Mouse (Mus musculus) mouse embryonic stem cell (cell line): Measurements from ENCODE around the gene Macrod2.

ENCODE experiments used
- in situ Hi-C, 2 experiments: fragments of 300-500 bp; cut with MboI; formaldehyde crosslinking; loops; 1 replicate in 1 of 2; 3 replicates in 1 of 2; pipeline ENCODE4 v1.14.3; 2019 to 2020; ENCODE audit warnings: low sequenced_read_pairs in 2 of 2, low pct_unique_long_range_greater_than_20kb in 1 of 2, mixed read lengths in 1 of 2; ENCODE audit not compliant: unreplicated experiment in 1 of 2

The Macrod2 gene

GRCm38 (mm10) chr2:141288494-141288893 is 893.4 kb downstream of the Macrod2 start:
- in situ Hi-C loops = no loop called here

DNA sequence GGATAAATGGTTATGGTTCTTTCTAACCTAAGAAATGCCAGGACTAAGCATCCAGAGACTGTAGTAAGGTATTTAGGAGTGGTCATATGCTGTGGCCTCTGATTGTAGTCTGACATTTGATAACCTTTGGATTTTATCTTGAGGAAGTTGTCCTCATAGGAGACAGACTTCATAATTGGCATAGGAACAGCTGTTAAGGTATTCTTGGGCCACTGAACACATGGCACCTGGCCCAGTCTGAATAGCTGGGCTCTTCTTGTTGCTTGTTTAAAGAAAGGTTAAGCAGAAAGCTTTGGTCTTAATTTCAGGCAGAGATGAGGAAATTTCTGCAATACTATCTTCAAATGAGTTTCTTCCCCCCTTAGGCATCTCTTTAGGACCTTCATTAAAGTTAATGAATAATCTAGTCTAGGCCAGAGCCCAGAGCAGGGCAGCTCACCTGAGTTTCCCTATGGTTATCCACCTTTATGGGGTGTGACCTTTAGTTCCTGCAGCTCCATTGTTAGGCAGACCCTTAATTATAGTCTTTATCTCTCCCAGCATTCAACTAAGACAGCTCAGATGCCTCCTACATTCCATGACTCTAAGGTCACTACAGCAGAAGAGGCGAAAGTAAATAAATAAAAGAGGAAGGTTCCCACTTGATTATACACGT is 894.1 kb downstream of the Macrod2 start:
- in situ Hi-C loops = no loop called here

DNA sequence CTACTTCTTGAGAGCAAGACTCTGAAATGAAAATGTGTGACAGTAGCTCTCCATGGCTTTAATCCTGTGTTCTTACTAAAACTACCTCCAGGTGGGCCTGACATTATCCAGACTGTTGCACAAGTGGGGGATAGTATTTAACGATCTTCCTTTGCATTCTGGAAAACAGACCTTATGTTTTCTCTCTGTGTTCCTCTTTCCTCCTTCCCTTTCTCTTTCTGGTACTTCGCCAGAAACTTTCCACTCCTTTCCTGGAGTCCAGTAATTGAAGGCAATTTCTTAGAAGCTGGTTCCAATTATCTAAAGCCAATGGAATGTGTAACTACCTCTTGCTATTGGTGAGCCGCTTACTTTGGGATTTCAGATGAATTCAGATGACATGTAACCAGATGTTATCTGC is 897.7 kb downstream of the Macrod2 start:
- in situ Hi-C loops = no loop called here

DNA sequence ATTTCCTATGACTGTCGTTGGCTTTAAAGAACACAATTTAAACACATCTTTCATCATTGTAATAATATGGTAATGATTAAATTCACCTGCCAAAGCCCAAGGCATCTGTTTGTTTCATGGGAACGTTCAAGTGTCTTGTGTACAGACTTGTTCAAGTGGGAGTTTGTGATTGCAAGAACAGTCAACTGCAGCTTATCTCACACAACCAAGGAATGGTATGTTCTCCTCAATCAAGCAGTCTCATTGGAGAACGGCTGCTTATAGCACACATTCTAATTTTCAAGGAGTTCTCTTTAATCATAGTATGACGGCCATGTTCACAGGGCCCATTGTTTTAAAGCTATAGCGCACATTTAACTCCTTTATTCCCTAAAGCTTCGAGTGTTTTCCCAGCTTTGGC is 904.1 kb downstream of the Macrod2 start:
- in situ Hi-C loops = no loop called here

DNA sequence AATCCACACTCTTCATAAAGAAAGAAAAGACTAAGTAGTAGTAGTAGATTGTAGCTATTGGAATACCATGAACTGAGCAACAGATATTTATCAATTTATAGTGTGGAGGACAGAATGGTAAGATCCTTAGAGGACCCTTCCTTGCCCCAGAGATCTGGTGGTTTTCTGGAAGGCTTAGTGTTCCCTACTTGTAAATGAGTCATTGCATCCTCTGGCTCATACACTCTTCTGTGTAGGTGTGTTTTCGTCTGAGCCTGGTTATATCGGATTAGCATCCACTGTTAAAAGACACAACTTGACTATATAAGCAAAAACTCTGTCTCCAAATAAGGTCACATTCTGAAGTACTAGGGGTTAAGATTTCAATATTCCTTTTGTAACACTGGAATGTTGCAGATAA is 905.9 kb downstream of the Macrod2 start:
- in situ Hi-C loops = no loop called here

GRCm38 (mm10) chr2:141308406-141308805 is 913.3 kb downstream of the Macrod2 start:
- in situ Hi-C loops = no loop called here

DNA sequence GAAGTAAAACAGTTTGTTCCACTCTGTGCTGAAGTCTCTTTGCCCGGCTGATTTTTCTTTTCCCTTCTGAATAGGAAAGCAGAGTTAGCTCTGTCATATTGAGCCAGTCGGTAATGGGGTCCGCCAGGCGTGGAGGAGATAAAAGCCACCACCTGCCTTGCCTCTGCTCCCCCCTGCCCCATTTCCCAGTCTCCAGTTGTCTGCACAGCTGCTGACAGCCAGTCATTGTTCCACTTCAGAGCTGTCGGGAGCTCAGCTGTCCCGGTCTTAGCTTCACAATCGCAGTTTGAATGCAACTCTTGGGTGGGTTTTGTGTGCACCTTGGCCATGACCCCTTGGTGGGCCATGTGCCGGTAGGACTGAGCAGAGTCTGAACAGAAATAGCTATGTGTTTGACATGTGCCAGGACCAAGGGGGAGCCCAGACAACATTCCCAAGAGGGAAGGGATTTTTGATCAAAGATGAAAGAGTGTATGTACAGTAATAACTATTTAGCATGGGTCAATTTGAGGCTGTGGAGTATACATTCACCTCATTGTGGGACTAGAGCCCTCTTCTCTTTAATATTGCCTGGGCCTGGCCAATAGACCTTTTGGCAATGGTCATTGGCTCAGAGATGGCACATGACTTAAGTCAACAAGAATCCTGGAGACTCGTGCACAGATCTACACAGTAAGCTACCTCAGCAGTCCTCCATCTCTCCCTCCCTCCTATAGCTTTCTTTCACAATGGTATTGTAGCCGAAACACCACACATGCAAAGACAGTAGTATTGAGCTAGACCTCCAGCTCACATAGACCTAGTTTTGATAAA is 917.2 kb downstream of the Macrod2 start:
- in situ Hi-C loops = no loop called here

GRCm38 (mm10) chr2:141315349-141315748 is 920.2 kb downstream of the Macrod2 start:
- in situ Hi-C loops = no loop called here

- in situ Hi-C loops = no loop called here
Observed at GRCm38 (mm10) chr2:141323956-141324460, 928.9 kb downstream of the Macrod2 start.

DNA sequence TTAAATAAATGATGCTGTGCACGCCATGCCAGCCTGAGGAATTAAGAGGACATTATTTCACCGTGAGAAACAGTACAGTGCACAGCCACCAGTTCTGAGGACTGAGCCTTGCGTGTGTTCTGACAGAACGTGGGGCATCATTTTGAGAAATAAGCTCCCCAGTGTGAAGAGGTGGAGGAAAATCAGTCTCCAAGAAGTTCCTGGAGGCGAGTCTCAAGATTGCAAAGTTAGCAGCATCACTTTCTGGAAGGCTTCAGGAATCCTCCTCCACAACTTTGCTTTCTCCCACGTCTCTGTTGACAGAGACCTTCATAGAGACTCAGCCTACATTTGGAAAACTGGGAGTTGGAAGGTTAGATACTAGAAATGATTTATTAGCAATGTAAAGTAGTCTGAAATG is 932.2 kb downstream of the Macrod2 start:
- in situ Hi-C loops = no loop called here

DNA sequence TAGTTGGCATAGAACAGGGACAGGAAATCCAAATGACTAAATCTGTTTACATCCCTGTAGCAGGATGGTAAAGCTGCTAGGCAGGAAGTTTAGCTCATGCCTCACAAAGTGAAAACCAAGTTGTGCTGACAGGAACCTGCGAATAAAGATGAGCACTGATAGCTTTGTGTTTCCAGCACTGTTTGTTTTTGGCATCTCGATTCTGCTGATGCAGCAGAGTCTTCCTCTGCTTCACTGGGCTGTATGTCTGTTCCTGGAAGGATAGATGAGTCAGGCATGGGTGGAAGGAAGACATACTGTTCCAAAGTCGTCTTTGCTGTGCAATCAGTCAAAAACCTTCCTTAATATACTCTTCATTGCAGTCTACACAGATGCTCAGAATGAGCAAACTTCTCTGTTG is 942.6 kb downstream of the Macrod2 start:
- in situ Hi-C loops = no loop called here

DNA sequence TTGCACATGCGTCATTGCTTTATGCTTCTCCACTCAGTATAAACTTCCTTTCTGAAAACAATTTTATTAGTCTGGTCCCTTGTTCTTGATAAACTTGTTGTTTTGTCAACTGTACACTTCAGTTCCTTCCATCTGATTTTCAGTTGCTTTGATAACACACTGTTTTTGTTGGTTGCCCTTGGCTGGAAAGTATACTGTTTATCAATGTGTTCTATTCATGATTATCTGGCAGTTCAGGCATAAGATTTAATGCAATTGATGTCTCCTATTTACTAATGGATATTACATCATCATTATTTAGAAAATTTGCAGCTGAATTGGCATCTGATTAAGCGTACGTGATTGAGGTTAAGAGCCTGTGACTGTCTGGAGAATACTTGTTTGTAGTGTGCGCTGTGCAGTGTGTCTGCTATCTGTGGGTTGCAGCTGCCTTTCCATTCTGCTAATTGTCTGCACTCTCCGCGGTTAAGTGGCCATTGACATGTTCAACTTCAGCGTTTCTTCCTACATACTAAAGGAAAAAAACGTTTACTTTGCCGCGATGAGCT is 949.0 kb downstream of the Macrod2 start:
- in situ Hi-C loops = no loop called here

DNA sequence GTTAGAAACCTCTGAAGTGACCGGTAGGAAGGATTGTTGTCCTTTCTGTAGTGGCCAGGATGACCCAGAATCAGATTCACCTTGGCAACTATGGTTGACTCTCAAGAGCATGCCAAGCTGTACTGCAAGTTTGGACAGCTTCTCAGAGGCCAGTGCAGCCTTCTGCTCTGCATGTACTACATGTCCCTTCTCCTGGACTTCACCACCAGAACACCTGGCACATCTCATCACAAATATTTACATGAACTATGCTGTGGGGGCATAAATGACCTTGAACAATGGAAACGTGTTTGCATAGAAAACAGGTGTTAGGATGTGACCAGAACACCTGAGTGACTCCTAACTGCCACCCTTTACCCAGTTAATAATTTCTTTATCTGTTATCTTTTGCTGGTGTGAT is 957.5 kb downstream of the Macrod2 start:
- in situ Hi-C loops = no loop called here

GRCm38 (mm10) chr2:141388632-141389031 is 993.5 kb downstream of the Macrod2 start:
- in situ Hi-C loops = no loop called here

GRCm38 (mm10) chr2:141391229-141391628 is 996.1 kb downstream of the Macrod2 start:
- in situ Hi-C loops = no loop called here

GRCm38 (mm10) chr2:141394806-141395205 is 999.7 kb downstream of the Macrod2 start:
- in situ Hi-C loops = no loop called here

DNA sequence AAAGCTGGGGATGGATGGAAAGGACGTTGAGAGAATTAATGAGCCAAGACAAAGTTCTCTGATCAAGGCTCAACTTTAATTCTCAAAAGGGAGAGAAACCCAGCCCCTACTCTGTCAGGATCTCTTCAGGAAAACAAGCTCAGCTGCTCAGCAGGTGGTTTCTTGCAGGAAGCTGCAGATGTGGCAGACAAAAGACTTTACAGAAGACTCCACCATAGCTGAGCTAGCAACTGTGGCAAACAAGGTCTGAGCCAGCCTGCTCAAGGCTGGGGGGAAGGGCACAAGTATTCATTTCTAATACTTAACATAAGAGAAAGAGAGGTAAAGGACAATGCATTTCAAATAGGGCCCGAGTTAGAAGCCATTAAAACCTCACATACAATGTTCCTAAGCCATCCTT is 1013.7 kb downstream of the Macrod2 start:
- in situ Hi-C loops = no loop called here

DNA sequence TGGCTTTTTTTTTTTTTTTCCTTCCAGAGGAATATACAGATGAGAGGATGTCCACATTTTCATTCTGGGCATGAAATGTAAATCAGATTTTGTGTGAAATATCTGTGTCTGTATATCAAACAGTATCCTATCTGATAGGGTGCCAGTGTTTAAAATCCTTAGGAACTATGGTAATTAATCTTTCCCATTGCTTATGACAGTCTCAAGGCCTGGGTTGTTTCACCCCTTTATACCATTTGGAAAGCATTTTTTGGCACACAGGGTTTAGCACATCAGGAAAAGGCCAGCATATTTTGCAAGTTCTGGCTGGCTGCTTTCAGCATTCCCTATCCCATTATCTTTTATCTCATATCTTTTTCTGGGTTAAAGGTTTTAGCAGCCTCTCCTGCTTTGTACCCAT is 1021.3 kb downstream of the Macrod2 start:
- in situ Hi-C loops = no loop called here

DNA sequence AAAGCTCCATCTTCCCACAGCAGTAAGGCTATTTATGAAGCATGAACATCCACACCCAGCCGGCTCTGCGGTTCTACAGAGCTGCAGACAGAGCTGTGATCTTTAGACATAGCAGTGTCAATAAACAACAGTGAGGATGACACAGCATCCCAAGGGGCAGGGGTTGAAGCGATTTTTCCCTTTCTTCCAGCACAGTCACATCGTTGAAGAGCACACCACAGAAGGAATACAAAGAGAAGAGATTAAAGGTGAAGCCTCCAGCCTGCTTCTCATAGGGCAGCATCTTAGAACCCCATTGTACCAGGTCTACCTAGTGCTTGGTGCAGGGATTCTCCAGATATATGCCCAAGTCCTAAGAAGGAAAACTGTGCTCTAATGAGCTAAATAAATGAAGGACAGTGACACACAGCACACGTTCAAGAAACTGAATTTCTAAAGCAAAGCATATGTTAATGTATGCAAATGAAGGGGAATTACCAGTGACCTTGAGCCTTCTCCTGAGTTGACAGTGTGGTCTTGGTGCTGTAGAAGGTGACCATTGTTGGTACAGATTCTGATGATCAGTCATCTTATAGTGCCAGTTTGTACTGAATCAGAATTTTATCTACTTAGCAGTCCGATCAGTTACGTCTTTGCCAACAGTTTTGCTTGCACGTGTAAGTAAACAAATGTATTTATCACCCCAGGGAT is 1021.9 kb downstream of the Macrod2 start:
- in situ Hi-C loops = no loop called here
